Mouse (Mus musculus) layer of hippocampus, adult 9-11 months (tissue): ENCODE results near the gene Lfng.
A peak's percentile ranks its signal among the peaks of the same experiment; 100 is the strongest.

ENCODE experiments used
- DNase-seq: peaks from one replicate; pipeline ENCODE4 v3.0.0; 2022

The Lfng gene

GRCm38 (mm10) chr5:140642076-140642475 lies 35.0 kb downstream of the Lfng start:
- DNase-seq: peak; percentile 83

- no peak for DNase-seq
Measured at GRCm38 (mm10) chr5:140644263-140644662, 37.1 kb downstream of the Lfng start.

- no peak for DNase-seq
Measured at GRCm38 (mm10) chr5:140644702-140645201, 37.6 kb downstream of the Lfng start.

DNA sequence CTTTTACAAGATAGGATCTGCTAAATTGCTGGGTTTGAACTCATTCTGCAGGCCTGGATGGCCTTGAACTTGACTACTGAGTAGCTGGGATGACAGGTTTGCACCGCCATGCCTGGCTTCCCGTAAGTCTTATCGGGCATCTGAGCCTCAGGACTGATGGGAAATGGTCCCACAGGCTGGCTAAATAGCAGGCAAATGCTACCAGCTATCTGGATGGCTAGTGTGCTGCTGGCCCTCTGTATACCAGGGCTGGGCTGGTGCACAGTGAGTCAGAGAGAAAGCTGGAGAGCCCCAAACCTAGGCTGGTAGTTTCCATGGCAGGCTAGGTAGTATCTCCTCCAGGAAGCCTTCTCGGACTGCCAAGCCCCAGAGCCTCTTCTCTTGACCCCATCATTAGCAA lies 38.3 kb downstream of the Lfng start:
- no peak for DNase-seq

DNA sequence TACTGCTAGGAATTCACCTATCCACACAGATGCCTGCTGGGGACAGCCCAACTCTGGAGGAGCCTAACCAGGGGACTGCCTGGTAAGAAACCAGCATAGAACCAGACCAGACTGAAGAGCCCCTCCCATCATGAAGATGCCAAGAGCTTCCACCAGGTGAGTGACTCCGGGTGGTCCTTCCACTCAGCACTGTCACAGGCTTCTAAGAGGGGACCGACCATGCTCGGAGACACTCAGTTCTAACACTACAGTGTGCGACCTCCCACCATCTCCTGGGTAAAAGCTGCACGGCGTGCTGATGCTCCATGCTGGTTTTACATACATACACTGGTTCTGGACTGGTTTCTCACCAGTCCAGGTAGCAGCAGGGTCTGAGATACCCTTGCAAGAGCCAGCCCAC lies 39.1 kb downstream of the Lfng start:
- DNase-seq: no peak

- DNase-seq: peak; percentile 61
Measured at GRCm38 (mm10) chr5:140647031-140647760, 40.1 kb downstream of the Lfng start.

DNA sequence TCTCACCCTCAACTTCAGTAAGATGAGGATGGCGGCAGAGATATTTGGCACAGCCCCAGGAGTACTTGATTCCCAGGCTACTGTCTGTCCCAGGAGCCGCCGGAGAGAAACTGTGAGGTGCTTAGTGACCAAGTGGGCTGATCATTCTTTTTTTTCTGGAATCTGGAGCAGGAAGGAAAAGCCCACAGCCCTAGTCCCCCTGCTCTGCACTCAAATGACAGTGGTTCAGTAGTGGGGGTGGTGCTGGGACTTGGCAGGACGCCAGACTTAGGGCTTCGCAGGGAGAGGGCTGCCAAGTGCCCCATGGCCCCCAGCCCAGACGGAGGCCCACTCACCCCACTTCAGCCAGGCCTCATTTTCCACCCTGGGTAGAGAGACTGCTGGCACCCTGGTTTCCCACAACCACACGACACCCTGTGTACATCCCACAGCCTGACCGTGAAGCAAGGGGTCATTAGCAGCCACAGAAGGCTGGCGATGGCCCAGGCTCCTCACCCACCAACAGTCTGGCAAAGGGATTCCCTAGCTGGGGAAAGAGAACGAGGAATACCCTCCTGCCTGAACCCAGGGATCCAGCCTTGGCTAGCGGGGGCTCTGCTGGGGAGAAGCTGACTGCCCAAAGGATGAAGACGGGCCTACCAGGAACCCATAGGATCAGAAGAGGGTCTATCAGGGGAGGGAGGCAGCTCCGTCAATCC lies 40.9 kb downstream of the Lfng start:
- DNase-seq: peak; percentile 56

DNA sequence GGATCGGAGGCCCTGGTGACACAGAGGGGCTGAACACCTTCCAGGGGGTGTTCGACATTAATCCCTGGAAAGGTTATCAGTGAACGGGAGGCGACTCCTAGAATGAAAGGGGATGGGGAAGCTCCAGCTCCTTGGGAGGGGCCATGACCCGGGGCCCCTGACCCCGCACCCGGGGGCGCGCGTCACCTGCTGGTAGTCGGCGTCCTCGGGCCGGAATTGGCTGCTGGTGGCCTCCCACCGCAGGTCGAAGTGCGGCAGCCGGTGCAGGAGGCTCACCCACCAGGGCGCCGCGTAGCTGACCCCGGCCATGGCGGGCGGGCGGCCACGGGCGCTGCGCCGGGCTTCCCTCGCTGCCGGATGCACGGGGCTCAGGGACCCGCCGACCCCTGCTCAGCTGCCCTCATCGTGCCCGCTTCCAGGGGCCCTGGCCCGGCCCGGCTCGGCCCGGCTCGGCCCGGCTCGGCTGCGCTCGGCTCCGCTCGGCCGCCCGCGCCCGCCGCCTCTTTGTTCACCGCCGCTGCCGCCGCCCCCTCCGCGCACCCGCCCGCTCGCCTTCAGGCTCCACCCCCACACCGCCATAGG lies 41.5 kb downstream of the Lfng start, which contains the start of gene Ttyh3:
TSS of gene Ttyh3 (minus strand) at position 513 of the 582 bp plus-strand sequence.
- DNase-seq: no peak

- DNase-seq: peak; percentile 97
Measured at GRCm38 (mm10) chr5:140649101-140649667, 42.1 kb downstream of the Lfng start.

- DNase-seq: no peak
Measured at GRCm38 (mm10) chr5:140649881-140650414, 42.8 kb downstream of the Lfng start.

- DNase-seq: no peak
Measured at GRCm38 (mm10) chr5:140651231-140651630, 44.1 kb downstream of the Lfng start.

DNA sequence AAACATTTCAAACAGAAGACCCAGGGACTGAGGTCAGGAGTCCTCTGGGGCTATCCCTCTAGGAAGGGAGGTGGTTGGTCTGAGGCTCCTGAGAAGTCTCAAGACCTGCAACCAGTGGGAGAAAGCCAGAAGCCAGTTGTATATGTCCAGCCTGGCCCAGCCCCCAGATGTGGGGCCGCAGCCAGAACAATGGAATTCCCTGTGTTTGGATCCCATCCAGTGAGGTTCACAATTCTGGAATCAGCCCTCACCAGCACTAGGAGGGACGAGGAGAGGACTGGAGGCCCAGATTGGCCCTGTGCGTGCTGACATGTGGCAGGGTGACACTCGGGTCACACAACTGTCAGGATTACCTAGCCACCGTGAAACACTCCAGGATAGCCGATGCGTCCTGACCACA lies 45.5 kb downstream of the Lfng start:
- no peak for DNase-seq

DNA sequence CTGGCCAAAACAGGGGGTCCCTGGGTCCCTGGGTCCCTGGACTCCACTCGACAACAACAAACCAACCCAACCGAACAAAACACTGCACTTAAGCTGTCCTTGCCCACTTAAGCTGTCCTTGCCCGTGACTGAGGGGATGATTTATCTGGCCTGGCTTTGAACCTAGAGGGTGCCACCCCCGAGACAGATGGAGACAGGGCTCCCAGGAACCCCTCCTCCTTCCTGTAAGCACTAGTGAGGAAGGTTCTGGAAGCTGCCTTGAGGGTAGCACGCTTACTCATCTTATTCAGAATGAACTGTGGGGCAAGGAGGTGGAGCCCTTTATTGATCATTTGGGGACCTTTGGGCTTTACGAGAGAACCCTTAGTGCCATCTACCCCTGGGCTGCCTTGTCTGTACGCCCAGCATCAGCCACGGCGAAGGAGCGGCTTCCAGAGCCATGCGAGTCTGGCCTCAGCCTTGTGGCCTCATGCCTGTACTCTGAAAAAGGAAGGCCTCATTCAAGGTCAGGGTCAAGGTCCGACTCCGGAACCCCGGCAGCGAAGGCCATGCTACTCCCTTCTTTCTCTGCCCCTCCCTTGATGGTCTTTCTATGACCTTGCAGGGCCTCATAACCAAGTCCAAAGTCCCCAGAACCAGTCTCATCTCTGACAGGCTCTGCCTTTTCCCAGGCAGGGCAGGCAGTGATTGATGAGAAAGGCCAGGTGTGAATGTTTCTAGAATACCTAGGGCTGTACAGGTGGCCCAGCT lies 47.2 kb downstream of the Lfng start:
- no peak for DNase-seq

DNA sequence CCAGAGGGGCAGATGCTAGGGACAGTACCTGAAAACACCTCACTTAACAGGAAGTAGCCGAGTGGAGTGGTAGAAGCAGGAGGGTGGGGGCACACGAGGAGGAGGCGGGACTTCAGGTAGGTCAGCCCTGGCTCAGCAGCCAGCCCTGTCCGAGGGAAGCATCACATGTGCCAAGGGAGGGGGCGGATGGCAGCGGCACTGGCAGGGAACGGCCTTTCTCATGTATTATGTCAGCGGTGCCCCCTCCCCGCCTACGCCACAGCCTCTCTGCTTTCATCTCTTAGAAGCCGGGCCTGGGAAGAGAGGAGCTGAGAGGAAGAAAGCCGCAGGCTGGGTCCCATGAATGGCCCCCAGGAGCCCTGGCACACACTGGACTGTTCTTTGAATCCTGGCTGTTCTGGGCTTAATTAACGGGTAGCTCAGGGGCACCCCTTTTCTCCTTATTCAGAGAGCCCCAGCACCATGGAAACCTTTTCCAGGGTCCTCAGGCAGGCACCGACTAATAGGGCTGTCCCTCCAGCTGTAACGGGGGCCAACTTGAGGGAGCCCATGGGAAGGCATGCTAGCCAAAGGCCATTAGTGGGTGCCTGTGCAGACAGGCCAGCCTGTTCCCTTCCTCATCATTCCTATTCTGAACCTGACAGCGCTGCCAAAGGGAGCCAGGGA lies 52.6 kb downstream of the Lfng start:
- DNase-seq: peak; percentile 88

- DNase-seq: no peak
Measured at GRCm38 (mm10) chr5:140660398-140660797, 53.3 kb downstream of the Lfng start.

GRCm38 (mm10) chr5:140661427-140661826 lies 54.3 kb downstream of the Lfng start:
- DNase-seq: no peak

- DNase-seq: peak; percentile 75
Measured at GRCm38 (mm10) chr5:140661875-140662643, 54.9 kb downstream of the Lfng start.

GRCm38 (mm10) chr5:140662741-140663592 lies 55.8 kb downstream of the Lfng start:
- peak; percentile 59 for DNase-seq

DNA sequence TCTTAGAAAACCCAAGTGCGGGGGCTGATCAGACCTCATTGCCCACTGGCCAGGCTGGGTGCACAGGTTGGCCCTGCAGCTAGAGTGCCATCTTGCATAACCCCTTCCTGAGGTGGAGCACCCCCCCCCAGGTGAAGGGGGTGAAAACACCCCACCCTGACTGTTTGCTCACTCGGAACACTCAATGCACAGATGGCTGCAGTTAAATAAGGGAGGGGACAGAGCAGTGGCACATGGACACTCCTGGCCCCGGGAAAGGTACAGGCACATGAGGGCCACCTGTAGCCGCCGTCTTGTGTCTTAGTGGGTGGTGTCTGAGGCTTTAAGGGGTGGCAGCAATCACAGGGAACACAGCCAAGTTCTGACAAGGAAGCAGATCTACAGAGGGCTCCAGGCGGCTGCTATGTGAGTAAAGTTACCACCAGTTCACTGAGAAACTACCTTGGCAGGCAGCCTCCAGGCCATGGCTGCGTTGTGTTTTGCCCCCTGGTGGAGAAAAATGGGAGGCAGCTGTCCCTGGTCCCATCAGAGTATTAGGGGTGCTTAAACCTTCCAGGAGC lies 56.6 kb downstream of the Lfng start:
- DNase-seq: peak; percentile 45
